22 mouse cellular contexts compared by ENCODE assay signal in the genomic region with DNA sequence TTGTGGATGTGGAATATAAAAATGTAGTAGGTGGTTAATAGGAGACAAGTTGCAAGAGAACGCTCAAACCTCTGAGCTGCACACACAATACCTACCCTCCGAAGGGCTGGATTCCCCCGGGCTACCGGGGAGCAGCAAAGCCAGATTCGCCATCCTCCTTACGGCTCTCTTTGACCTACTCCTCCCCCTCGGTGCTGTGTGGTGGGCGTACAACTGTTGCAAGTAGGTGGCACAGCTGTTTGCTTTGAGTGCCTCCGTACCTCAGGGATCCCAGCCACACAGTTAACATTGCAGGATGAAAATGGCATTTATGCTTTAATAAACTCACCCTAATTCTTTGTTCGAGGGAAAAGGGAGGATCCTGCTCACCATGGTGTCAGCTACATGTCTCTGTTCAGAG.
DNase-seq lines count a peak whose midpoint lies in the region; ATAC-seq and TF ChIP-seq lines count a peak whose summit lies in the region.
"Had no signal": no experiment of that assay in that cellular context is flagged by ENCODE, and none has a peak within 500 bp of the region (broad histone marks: within the 10 kb centered on the region; RNA-seq: fewer than 3 reads in every experiment).

No protein-coding gene starts in this region.

- no peaks in the 10 kb centered on the region for H3K9me3 ChIP-seq in forebrain, embryonic 12.5 days
- no peaks in the 10 kb centered on the region for H3K9me3 ChIP-seq in forebrain, embryonic 15.5 days
- H3K9me3 ChIP-seq in midbrain, embryonic 15.5 days, result no peaks in the 10 kb centered on the region
- no peaks in the 10 kb centered on the region for H3K9me3 ChIP-seq in midbrain, postnatal 0 days (ENCODE audit: low read length)
- H3K9me3 ChIP-seq: embryonic facial prominence, embryonic 12.5 days; hindbrain, embryonic 10.5 days; limb, embryonic 12.5 days had no signal

- no peak for TF ChIP-seq CTCF in midbrain, postnatal 0 days (IDR thresholded peaks at IDR 0.05)

- H3K27me3 ChIP-seq in forebrain, embryonic 12.5 days, result no peaks in the 10 kb centered on the region
- H3K27me3 ChIP-seq in forebrain, embryonic 15.5 days, result no peaks in the 10 kb centered on the region
- no peaks in the 10 kb centered on the region for H3K27me3 ChIP-seq in midbrain, embryonic 15.5 days (replicated peaks)
- H3K27me3 ChIP-seq in midbrain, postnatal 0 days (ENCODE audit: insufficient read depth, low read length), result no peaks in the 10 kb centered on the region
- H3K27me3 ChIP-seq: embryonic facial prominence, embryonic 12.5 days had no signal

- 83% methylated on average over 10 of the region's 10 CpGs for WGBS in forebrain, embryonic 12.5 days
- WGBS in forebrain, embryonic 15.5 days, result 83% methylated on average over 10 of the region's 10 CpGs
- WGBS in midbrain, embryonic 15.5 days, result 70% methylated on average over 10 of the region's 10 CpGs
- 70% methylated on average over 10 of the region's 10 CpGs for WGBS in midbrain, postnatal 0 days

- H3K9ac ChIP-seq in forebrain, embryonic 12.5 days, result no peak overlapping the region
- no peak overlapping the region for H3K9ac ChIP-seq in forebrain, embryonic 15.5 days (replicated peaks)
- H3K9ac ChIP-seq in midbrain, embryonic 15.5 days, result no peak overlapping the region
- no peak overlapping the region for H3K9ac ChIP-seq in midbrain, postnatal 0 days (replicated peaks; ENCODE audit: low read length, poor library complexity, severe bottlenecking)
- H3K9ac ChIP-seq: embryonic facial prominence, embryonic 12.5 days; limb, embryonic 12.5 days; liver, postnatal 0 days had no signal

- no peak overlapping the region for H3K4me2 ChIP-seq in forebrain, embryonic 12.5 days
- H3K4me2 ChIP-seq in forebrain, embryonic 15.5 days (replicated peaks), result no peak overlapping the region
- no peak overlapping the region for H3K4me2 ChIP-seq in midbrain, embryonic 15.5 days
- no peak overlapping the region for H3K4me2 ChIP-seq in midbrain, postnatal 0 days (ENCODE audit: low read depth, low read length, poor library complexity, severe bottlenecking)
- H3K4me2 ChIP-seq: embryonic facial prominence, embryonic 12.5 days; heart, embryonic 11.5 days; limb, embryonic 12.5 days; liver, embryonic 11.5 days had no signal

- peak; percentile 6 to 25 for DNase-seq in layer of hippocampus, adult 18-20 months (ENCODE audit: low spot score in 2 of 2)
- DNase-seq in layer of hippocampus, postnatal 10 days (ENCODE audit: low spot score in 2 of 2), result no peak
- DNase-seq in midbrain, postnatal 0 days (ENCODE audit: low spot score), result no peak
- peak; percentile 6 for DNase-seq in testis, postnatal 14 days (ENCODE audit: low spot score)
- no peak for DNase-seq in testis, postnatal 10 days (ENCODE audit: low spot score)
- DNase-seq: adrenal gland, adult 8-10 months; cerebellum, adult 2 months; cerebellum, postnatal 25 days; kidney, adult 18-20 months; liver, postnatal 0 days; lung, postnatal 10 days; retina, postnatal 1 day had no signal

- H3K36me3 ChIP-seq in forebrain, embryonic 12.5 days (replicated peaks), result no peaks in the 10 kb centered on the region
- H3K36me3 ChIP-seq in forebrain, embryonic 15.5 days, result no peaks in the 10 kb centered on the region
- H3K36me3 ChIP-seq in midbrain, embryonic 15.5 days (replicated peaks), result no peaks in the 10 kb centered on the region
- H3K36me3 ChIP-seq in midbrain, postnatal 0 days (ENCODE audit: insufficient read depth, low read length), result no peaks in the 10 kb centered on the region
- H3K36me3 ChIP-seq: embryonic facial prominence, embryonic 12.5 days; hindbrain, embryonic 10.5 days; limb, embryonic 12.5 days had no signal

- ATAC-seq in forebrain, embryonic 12.5 days (ENCODE audit: low FRiP score), result 0 out of 2 replicates have a peak, but pooled peaks have one; percentile 33
- no peak for ATAC-seq in forebrain, embryonic 15.5 days (replicated peaks)
- ATAC-seq in midbrain, embryonic 15.5 days (replicated peaks), result 0 out of 2 replicates have a peak, but pooled peaks have one; percentile 24
- ATAC-seq in midbrain, postnatal 0 days (ENCODE audit: low FRiP score), result no peak
- ATAC-seq: activated CD4-positive, CD25-positive, alpha-beta regulatory T cell, adult 4 months; inflammation-experienced regulatory T-cells, adult 6 months; liver, postnatal 0 days had no signal

- H3K27ac ChIP-seq in forebrain, embryonic 12.5 days, result no peak overlapping the region
- H3K27ac ChIP-seq in forebrain, embryonic 15.5 days (replicated peaks), result no peak overlapping the region
- H3K27ac ChIP-seq in midbrain, embryonic 15.5 days, result no peak overlapping the region
- H3K27ac ChIP-seq in midbrain, postnatal 0 days (ENCODE audit: low read depth, low read length), result no peak overlapping the region
- H3K27ac ChIP-seq: embryonic facial prominence, embryonic 12.5 days; hindbrain, embryonic 10.5 days; limb, embryonic 12.5 days had no signal

- H3K4me1 ChIP-seq in forebrain, embryonic 12.5 days, result no peaks in the 10 kb centered on the region
- no peaks in the 10 kb centered on the region for H3K4me1 ChIP-seq in forebrain, embryonic 15.5 days
- no peaks in the 10 kb centered on the region for H3K4me1 ChIP-seq in midbrain, embryonic 15.5 days
- H3K4me1 ChIP-seq in midbrain, postnatal 0 days (ENCODE audit: insufficient read depth, low read length), result no peaks in the 10 kb centered on the region
- H3K4me1 ChIP-seq: embryonic facial prominence, embryonic 12.5 days; hindbrain, embryonic 10.5 days; limb, embryonic 12.5 days had no signal

- H3K4me3 ChIP-seq in forebrain, embryonic 12.5 days (replicated peaks), result no peak overlapping the region
- H3K4me3 ChIP-seq in forebrain, embryonic 15.5 days, result no peak overlapping the region
- H3K4me3 ChIP-seq in midbrain, embryonic 15.5 days, result no peak overlapping the region
- H3K4me3 ChIP-seq in midbrain, postnatal 0 days (ENCODE audit: low read depth, low read length), result no peak overlapping the region
- H3K4me3 ChIP-seq: embryonic facial prominence, embryonic 12.5 days; hindbrain, embryonic 10.5 days; limb, embryonic 12.5 days had no signal

Comparison
In these comparisons a context has a peak if more than half of its experiments do, and no peak if none do; other contexts are left out.
1. ATAC-seq: peak in forebrain, embryonic 12.5 days (single experiment) and midbrain, embryonic 15.5 days (single experiment); none in forebrain, embryonic 15.5 days (single experiment) and midbrain, postnatal 0 days (single experiment).
2. DNase-seq: peak in layer of hippocampus, adult 18-20 months (2 of 2) and testis, postnatal 14 days (single experiment); none in layer of hippocampus, postnatal 10 days (0 of 2), midbrain, postnatal 0 days (single experiment) and testis, postnatal 10 days (single experiment).